In genomic region chr9:56363306-56363705, GRCm38 (mm10) we compare ENCODE assay signal across 21 mouse cellular contexts. TPM values are rescaled to one million over a fixed set of nuclear protein-coding genes. Genes with fewer than 3 reads are reported as not detected.
A peak's percentile ranks its signal among the peaks of the same experiment; 100 is the strongest.
DNase-seq lines count a peak whose midpoint lies in the region; ATAC-seq and TF ChIP-seq lines count a peak whose summit lies in the region.
"Had no signal": no experiment of that assay in that cellular context is flagged by ENCODE, and none has a peak within 500 bp of the region (broad histone marks: within the 10 kb centered on the region; RNA-seq: fewer than 3 reads in every experiment).

No protein-coding gene starts in this region.

- H3K4me1 ChIP-seq in lung, postnatal 0 days (ENCODE audit: insufficient read depth, low read depth, low read length) = peaks cover 4% of the 10 kb centered on the region; the same call in 1 of the 2 replicates
- H3K4me1 ChIP-seq: embryonic facial prominence, embryonic 12.5 days; forebrain, embryonic 13.5 days; forebrain, embryonic 15.5 days had no signal

- H3K4me3 ChIP-seq in lung, postnatal 0 days (ENCODE audit: low read depth, low read length) = no peak overlapping the region
- H3K4me3 ChIP-seq: embryonic facial prominence, embryonic 10.5 days; embryonic facial prominence, embryonic 12.5 days; forebrain, embryonic 13.5 days; forebrain, embryonic 15.5 days had no signal

- H3K4me2 ChIP-seq in lung, postnatal 0 days (replicated peaks; ENCODE audit: low read depth, low read length) = no peak overlapping the region
- H3K4me2 ChIP-seq: embryonic facial prominence, embryonic 12.5 days; forebrain, embryonic 13.5 days; forebrain, embryonic 15.5 days had no signal

- no peak overlapping the region for H3K9ac ChIP-seq in lung, postnatal 0 days (replicated peaks; ENCODE audit: low read depth)
- H3K9ac ChIP-seq: embryonic facial prominence, embryonic 12.5 days; forebrain, embryonic 13.5 days; forebrain, embryonic 15.5 days; forebrain, postnatal 0 days had no signal

- CTCF ChIA-PET in Patski (lab: Charles Lee) = interaction anchor here (1.6 to 1.7 kb wide), 2 partner anchors 9 to 71 kb away, joined by 3 to 4 read pairs; no protein-coding TSS in a partner anchor

- H3K36me3 ChIP-seq in lung, postnatal 0 days (ENCODE audit: insufficient read depth, low read length) = no peaks in the 10 kb centered on the region
- H3K36me3 ChIP-seq: embryonic facial prominence, embryonic 10.5 days; embryonic facial prominence, embryonic 12.5 days; forebrain, embryonic 15.5 days had no signal

- TF ChIP-seq EP300 in lung, postnatal 0 days (IDR thresholded peaks at IDR 0.05) = 0 out of 2 replicates have a peak, but pooled peaks have one; percentile 18

- POLR2A ChIA-PET in Patski (lab: Charles Lee) = no interaction called here

- TF ChIP-seq CTCF in lung, postnatal 0 days (IDR thresholded peaks at IDR 0.05) = no peak
- no peak for TF ChIP-seq CTCF in Patski (IDR thresholded peaks at IDR 0.05)

- no peak overlapping the region for H3K27ac ChIP-seq in lung, postnatal 0 days (ENCODE audit: low read length)
- H3K27ac ChIP-seq: embryonic facial prominence, embryonic 10.5 days; embryonic facial prominence, embryonic 12.5 days; forebrain, embryonic 13.5 days; forebrain, embryonic 15.5 days had no signal

- no peaks in the 10 kb centered on the region for H3K9me3 ChIP-seq in lung, postnatal 0 days (ENCODE audit: low read length)
- H3K9me3 ChIP-seq: embryonic facial prominence, embryonic 10.5 days; embryonic facial prominence, embryonic 12.5 days; forebrain, embryonic 13.5 days; forebrain, embryonic 15.5 days had no signal

- WGBS in lung, postnatal 0 days = 56% methylated on average over 3 of the region's 3 CpGs

- H3K27me3 ChIP-seq in lung, postnatal 0 days (replicated peaks; ENCODE audit: insufficient read depth, low read length) = no peaks in the 10 kb centered on the region
- H3K27me3 ChIP-seq in Patski = no peaks in the 10 kb centered on the region
- H3K27me3 ChIP-seq: embryonic facial prominence, embryonic 12.5 days; forebrain, embryonic 13.5 days; forebrain, embryonic 15.5 days had no signal

- peak; percentile 67 for ATAC-seq in lung, postnatal 0 days
- ATAC-seq in Patski = no peak
- no peak for ATAC-seq in frontal cortex, adult (ENCODE audit: low TSS enrichment)
- ATAC-seq: forebrain, embryonic 13.5 days; forebrain, embryonic 15.5 days; forebrain, postnatal 0 days had no signal

- DNase-seq in lung, adult 18-20 months = peak; percentile 23 to 50
- DNase-seq in lung, postnatal 14 days = no peak
- DNase-seq in lung, postnatal 0 days (ENCODE audit: low spot score) = peak; percentile 58
- no peak for DNase-seq in lung, postnatal 10 days
- DNase-seq in 416B (ENCODE audit: low read depth) (peak; percentile 20), Patski (ENCODE audit: low read depth, low spot score) (peak; percentile 24)
- no peak for DNase-seq in embryo, embryonic 10 days (ENCODE audit: low spot score)
- DNase-seq: adrenal gland, postnatal 10 days; adrenal gland, postnatal 25 days; cerebellum, adult 11 months; cerebellum, adult 18-20 months; cerebellum, adult 8-10 months; cerebellum, adult 9-11 months; cerebellum, postnatal 14 days; cerebellum, postnatal 36 days; forebrain, postnatal 0 days had no signal

- in situ Hi-C loops in Patski (cut with MboI; ENCODE audit: low pct_unique_long_range_greater_than_20kb) = no loop called here

RNA-seq across cellular contexts. Expression of gene Peak1, which starts 54.6 kb away (rescaled TPM):
- polyA plus RNA-seq in lung, postnatal 0 days (2015; fragmentation: Nextera tagmentation; extraction: Ambion mirVana) = 19.2 and 21.9 TPM in 2 replicates
- 26.1 TPM for polyA plus RNA-seq in Patski (2021)

RNA-seq across cellular contexts. Expression of gene Hmg20a, which starts 55.1 kb away (rescaled TPM):
- 22.2 and 25.6 TPM in 2 replicates for polyA plus RNA-seq in lung, postnatal 0 days (2015; fragmentation: Nextera tagmentation; extraction: Ambion mirVana)
- 35.9 TPM for polyA plus RNA-seq in Patski (2021)

Comparison
In these comparisons a context has a peak if more than half of its experiments do, and no peak if none do; other contexts are left out.
1. DNase-seq: peak in lung, adult 18-20 months (2 of 2), lung, postnatal 0 days (single experiment), 416B (single experiment) and Patski (single experiment); none in lung, postnatal 14 days (single experiment), lung, postnatal 10 days (single experiment) and embryo, embryonic 10 days (single experiment).